Mouse (Mus musculus) kidney, embryonic 14.5 days (tissue): ENCODE measurements around the gene Arhgap30. TPM values are rescaled to one million over a fixed set of nuclear protein-coding genes. Genes with fewer than 3 reads are reported as not detected.
A peak's percentile ranks its signal among the peaks of the same experiment; 100 is the strongest.

Experiments
- ATAC-seq: fragments of 200-750 bp; cut with Nextera tagmentation; 2 replicates; pipeline ENCODE4 v1.8.0; 2017; ENCODE audit warnings: moderate number of reproducible peaks, mild to moderate bottlenecking, moderate TSS enrichment, moderate library complexity; ENCODE audit not compliant: low FRiP score, low TSS enrichment
- H3K27ac ChIP-seq: fragments of 300-500 bp; sonication (generic); 2 replicates; pipeline ENCODE4 v1.5.1; 2014; ENCODE audit warnings: low read depth, mild to moderate bottlenecking, low read length, moderate library complexity, mixed read lengths
- H3K27me3 ChIP-seq: fragments of 300-500 bp; sonication (generic); 2 replicates; pipeline ENCODE4 v1.6.1; 2014; ENCODE audit warnings: mild to moderate bottlenecking, low read length; ENCODE audit not compliant: control insufficient read depth, insufficient read depth
- H3K36me3 ChIP-seq: fragments of 300-500 bp; sonication (generic); 2 replicates; pipeline ENCODE4 v1.6.1; 2014; ENCODE audit warnings: low read length, mixed read lengths; ENCODE audit not compliant: control insufficient read depth, insufficient read depth
- H3K4me1 ChIP-seq: fragments of 300-500 bp; sonication (generic); 2 replicates; pipeline ENCODE4 v1.6.1; 2014; ENCODE audit warnings: low read length, mixed read lengths; ENCODE audit not compliant: control insufficient read depth, insufficient read depth
- H3K4me2 ChIP-seq: fragments of 300-500 bp; sonication (generic); replicated peaks from 2 replicates; pipeline ENCODE4 v1.6.1; 2014; ENCODE audit warnings: low read depth, mild to moderate bottlenecking, low read length
- H3K4me3 ChIP-seq: fragments of 300-500 bp; sonication (generic); 2 replicates; pipeline ENCODE4 v1.5.1; 2014; ENCODE audit warnings: mild to moderate bottlenecking, low read length
- H3K9ac ChIP-seq: fragments of 300-500 bp; sonication (generic); 2 replicates; pipeline ENCODE4 v1.6.1; 2014; ENCODE audit warnings: low read depth, mild to moderate bottlenecking, low read length, moderate library complexity
- H3K9me3 ChIP-seq: fragments of 300-500 bp; sonication (generic); 2 replicates; pipeline ENCODE4 v1.6.1; 2016; ENCODE audit warnings: low read length; ENCODE audit not compliant: control insufficient read depth
- WGBS: fragments of 180-500 bp; shearing (Covaris S2); extraction: QIAGEN DNeasy Blood & Tissue Kit; methylation state at CpG from one replicate; pipeline ENCODE4 v1.1.7; 2014; 5-methylcytosine and 5-hydroxymethylcytosine counted together
- polyA plus RNA-seq: library from polyadenylated mRNA; unstranded; fragments of >200 nt; fragmentation: Nextera tagmentation; extraction: Ambion mirVana; gene quantifications from 2 replicates; pipeline ENCODE4 v1.2.1, GENCODE M21; 2014

The Arhgap30 gene
- polyA plus RNA-seq, 1 experiment from 2014 or later: 0.69 TPM

DNA sequence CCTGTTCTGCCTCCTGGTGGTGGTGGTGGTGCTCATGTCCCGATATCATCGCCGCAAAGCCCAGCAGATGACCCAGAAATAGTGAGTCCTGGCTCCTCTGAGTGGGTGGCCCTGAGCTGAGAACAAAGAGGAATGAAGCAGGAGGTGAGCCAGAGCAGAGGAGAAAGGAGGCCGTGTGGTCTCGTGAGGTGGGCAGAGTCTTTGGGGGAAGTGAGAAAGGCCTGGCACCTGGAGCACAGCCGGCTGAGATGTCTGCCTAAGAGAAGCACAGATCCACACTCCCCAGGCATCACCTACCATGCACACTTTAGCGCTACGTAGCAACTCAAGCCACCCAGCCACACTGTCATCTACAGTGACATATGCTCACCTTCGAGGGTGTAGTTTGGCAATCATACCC is 3.6 kb upstream of the Arhgap30 start:
- Histone ChIP-seq H3K4me2 (no peak overlapping the region), H3K9ac (no peak overlapping the region), H3K27me3 (peaks cover 7% of the 10 kb centered on the region), H3K9me3 (no peaks in the 10 kb centered on the region), H3K36me3 (no peaks in the 10 kb centered on the region), H3K4me3 (no peak overlapping the region), H3K27ac (no peak overlapping the region), H3K4me1 (0 out of 2 replicates have a peak, but pooled peaks cover 1% of the 10 kb centered on the region)
- ATAC-seq: no peak
- WGBS: 72% methylated on average over 9 of the region's 9 CpGs

DNA sequence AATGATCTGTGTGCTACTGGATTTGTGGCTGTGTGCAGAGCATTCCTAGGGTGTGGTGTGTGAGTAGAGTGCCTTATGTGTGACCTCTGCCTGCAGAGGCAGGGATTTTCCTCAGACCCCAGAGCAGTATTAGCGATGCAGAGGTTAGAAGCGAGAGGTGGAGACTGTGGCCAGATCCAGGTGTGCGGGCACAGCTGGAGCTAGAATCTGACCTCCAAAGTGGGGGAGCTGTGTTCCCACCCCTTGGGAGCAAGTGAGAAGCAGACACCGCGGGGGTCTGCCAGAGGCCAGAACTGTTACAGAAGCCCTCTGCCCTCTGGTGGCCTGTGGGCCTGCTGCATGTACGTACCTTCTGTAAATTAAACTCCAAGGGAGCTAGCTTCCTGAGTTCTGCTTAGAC is 1.7 kb upstream of the Arhgap30 start:
- 19% methylated on average over 6 of the region's 6 CpGs for WGBS
- no peaks in the 10 kb centered on the region for H3K36me3 ChIP-seq
- no peak overlapping the region for H3K4me3 ChIP-seq
- no peak overlapping the region for H3K9ac ChIP-seq
- H3K9me3 ChIP-seq: no peaks in the 10 kb centered on the region
- no peaks in the 10 kb centered on the region for H3K4me1 ChIP-seq
- no peaks in the 10 kb centered on the region for H3K27me3 ChIP-seq
- no peak overlapping the region for H3K4me2 ChIP-seq
- ATAC-seq: peak; percentile 63
- H3K27ac ChIP-seq: no peak overlapping the region

DNA sequence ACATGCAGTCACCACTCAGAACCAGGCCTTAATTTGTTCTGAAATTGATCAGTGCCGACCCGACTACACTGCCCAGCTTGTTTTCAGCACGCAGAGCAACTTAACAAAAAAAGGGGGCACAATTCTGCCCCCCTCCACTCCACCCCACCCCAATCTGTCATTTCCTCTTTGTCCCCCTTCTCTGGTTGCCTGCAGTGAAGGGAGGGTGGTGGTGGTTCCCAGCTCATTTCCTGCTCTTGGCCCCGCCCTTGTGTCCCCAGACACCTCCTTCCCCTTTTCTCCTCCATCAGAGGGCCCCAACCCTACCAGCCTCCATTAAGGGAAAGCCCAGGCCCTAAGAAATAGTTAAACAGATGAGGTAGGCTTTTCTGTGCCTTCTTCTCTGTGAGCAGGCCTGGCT is 1.3 kb downstream of the Arhgap30 start:
- Histone ChIP-seq H3K36me3 (no peaks in the 10 kb centered on the region), H3K27ac (no peak overlapping the region), H3K4me3 (no peak overlapping the region), H3K9me3 (no peaks in the 10 kb centered on the region), H3K4me2 (no peak overlapping the region), H3K27me3 (no peaks in the 10 kb centered on the region), H3K4me1 (no peaks in the 10 kb centered on the region), H3K9ac (no peak overlapping the region)
- ATAC-seq: no peak
- WGBS: 80% methylated on average over 4 of the region's 4 CpGs

DNA sequence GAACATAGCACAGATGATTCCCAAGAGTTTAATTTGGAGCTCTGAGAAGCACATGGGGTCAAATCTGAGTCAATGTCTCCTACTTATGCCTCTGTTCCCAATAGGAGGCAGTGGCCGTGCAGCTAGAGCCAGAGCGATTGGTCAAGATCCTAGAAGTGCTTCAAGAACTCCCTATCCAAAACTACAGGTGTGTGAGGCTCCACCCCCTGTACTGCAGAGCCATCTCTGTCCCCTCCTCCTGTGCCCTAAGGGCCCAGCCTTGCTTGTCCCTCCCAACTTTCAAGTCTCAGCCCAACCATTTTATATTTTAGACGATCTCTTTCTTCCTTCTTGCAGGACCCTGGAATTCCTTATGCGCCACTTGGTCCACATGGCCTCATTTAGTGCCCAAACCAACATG is 13.1 kb downstream of the Arhgap30 start:
- Histone ChIP-seq H3K9ac (no peak overlapping the region), H3K27ac (no peak overlapping the region), H3K27me3 (no peaks in the 10 kb centered on the region), H3K4me3 (no peak overlapping the region), H3K36me3 (no peaks in the 10 kb centered on the region), H3K4me2 (no peak overlapping the region), H3K9me3 (no peaks in the 10 kb centered on the region), H3K4me1 (no peaks in the 10 kb centered on the region)
- 82% methylated on average over 4 of the region's 4 CpGs for WGBS
- no peak for ATAC-seq

DNA sequence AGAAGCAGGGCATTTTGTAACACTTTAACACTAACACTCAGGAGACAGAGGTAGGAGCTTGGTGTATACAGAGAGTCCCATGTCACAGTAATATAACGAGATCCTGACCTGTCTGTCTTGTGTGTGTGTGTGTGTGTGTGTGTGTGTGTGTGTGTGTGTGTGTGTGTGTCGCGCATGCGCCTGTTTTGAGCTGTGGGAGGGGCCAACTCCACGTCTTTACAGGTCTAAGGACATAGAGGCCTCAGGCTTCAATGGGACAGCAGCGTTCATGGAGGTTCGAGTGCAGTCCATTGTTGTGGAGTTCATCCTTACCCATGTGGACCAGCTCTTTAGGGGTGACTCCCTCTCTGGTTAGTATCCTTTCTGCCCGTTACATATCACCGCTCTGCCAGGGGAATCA is 14.2 kb downstream of the Arhgap30 start:
- ATAC-seq: no peak
- no peak overlapping the region for H3K27ac ChIP-seq
- H3K9ac ChIP-seq: no peak overlapping the region
- WGBS: 78% methylated on average over 9 of the region's 9 CpGs
- no peaks in the 10 kb centered on the region for H3K27me3 ChIP-seq
- no peak overlapping the region for H3K4me2 ChIP-seq
- H3K4me1 ChIP-seq: no peaks in the 10 kb centered on the region
- H3K36me3 ChIP-seq: no peaks in the 10 kb centered on the region
- no peaks in the 10 kb centered on the region for H3K9me3 ChIP-seq
- H3K4me3 ChIP-seq: no peak overlapping the region

DNA sequence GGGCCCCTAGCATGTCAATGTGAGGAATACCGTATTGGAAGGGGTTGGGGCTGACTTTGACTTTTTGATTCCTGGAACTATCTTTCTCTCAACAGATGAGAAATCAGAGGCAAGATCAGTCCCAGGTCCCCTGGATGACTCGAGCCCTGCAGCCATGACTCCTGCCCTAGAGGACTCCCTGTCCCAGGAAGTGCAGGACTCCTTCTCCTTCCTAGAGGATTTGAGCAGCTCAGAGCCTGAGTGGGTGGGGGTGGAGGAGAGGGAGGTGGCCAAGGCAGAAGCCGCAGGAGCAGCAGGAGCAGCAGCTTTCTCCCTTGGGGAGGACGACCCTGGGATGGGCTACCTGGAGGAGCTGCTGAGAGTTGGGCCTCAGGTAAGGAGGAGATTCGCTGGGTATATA is 18.5 kb downstream of the Arhgap30 start:
- H3K9me3 ChIP-seq: no peaks in the 10 kb centered on the region
- H3K4me3 ChIP-seq: no peak overlapping the region
- no peak for ATAC-seq
- H3K36me3 ChIP-seq: no peaks in the 10 kb centered on the region
- H3K4me2 ChIP-seq: no peak overlapping the region
- no peak overlapping the region for H3K27ac ChIP-seq
- 86% methylated on average over 5 of the region's 5 CpGs for WGBS
- no peaks in the 10 kb centered on the region for H3K4me1 ChIP-seq
- no peak overlapping the region for H3K9ac ChIP-seq
- no peaks in the 10 kb centered on the region for H3K27me3 ChIP-seq

DNA sequence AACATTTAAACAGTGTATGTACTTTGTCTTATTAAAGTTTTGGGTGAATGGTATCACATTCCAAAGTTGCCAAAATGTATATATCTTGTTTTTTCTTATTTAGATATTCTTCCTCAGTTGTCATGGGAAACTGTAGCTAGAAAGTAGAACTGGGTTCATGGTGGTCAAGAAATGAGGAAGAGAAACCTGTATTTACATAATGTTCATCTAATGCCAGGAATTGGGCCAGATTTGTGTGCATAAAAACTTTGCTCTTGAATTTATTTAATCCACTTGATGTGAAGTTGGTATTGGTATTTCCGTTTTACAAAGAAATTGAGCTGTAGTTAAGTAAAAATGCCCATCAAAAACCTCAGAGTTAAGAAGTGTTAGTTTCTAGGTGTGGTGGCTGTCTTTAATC is 21.5 kb downstream of the Arhgap30 start:
- Histone ChIP-seq H3K9ac (no peak overlapping the region), H3K27ac (no peak overlapping the region), H3K4me2 (no peak overlapping the region), H3K4me1 (peaks cover 12% of the 10 kb centered on the region), H3K27me3 (no peaks in the 10 kb centered on the region), H3K9me3 (no peaks in the 10 kb centered on the region), H3K4me3 (no peak overlapping the region), H3K36me3 (peaks cover 3% of the 10 kb centered on the region; the same call in 1 of the 2 replicates)
- ATAC-seq: no peak
- 83% methylated on average over 1 of the region's 1 CpGs for WGBS

DNA sequence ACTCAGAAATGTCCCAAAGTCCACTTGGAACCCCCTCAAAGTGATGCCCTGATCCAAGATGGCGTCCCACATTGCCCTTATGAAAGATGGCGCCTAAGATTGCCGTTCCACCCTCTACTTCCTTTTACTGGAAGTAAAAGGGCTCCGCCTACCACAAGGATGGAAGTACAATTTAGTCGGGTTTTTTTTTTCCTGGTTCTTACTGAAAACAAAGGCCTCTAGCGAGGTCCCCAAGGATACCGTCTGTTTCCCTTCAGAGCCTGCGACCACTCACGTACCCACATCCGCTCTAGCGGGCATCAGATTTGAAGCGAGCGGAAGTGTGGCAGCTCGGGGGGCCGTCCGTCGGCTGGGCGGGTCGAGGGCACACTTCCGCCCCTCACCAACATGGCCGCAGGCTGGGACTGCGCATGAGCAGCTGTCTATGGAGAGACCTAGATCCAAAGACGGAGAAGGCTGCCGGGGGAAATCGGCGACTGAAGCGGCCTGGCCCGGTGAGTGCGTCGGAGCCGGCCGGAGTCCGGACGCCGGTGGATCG is 22.3 kb downstream of the Arhgap30 start, which contains the start of gene Usf1:
Usf1 (plus strand) TSS at position 367 of the 538 bp plus-strand sequence.
- Histone ChIP-seq H3K9me3 (no peaks in the 10 kb centered on the region), H3K9ac (peak within 1 kb of the TSS; percentile 97)

DNA sequence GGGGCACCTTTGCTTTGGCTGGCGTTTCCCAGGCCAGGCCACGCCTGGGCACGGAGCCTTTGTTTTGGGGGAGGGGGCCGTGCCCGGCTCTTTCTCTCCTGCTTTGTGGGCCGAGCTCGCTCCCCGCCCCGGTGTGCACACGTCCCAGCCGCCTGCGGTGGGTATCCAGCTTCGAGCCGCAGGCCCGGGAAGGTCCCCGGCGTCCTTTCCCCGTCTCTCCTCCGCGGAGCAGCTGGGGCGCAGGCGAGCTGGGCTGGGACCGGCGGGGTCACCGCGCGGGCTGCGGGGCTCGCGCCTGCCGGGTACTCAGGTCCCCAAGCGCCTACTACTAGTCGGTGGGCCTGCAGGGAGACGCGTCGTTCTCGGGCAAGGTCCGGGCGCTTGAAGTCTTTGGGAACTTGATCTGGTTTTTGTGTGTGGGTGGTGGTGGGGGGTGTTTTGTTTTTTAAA is 22.8 kb downstream of the Arhgap30 start:
- Histone ChIP-seq H3K27me3 (no peaks in the 10 kb centered on the region), H3K27ac (peak overlapping the region; percentile 65), H3K9me3 (no peaks in the 10 kb centered on the region), H3K4me1 (peaks cover 12% of the 10 kb centered on the region), H3K4me2 (peak overlapping the region; percentile 51), H3K36me3 (peaks cover 16% of the 10 kb centered on the region), H3K4me3 (peak overlapping the region; percentile 95), H3K9ac (peak overlapping the region; percentile 97)
- peak; percentile 78 for ATAC-seq
- WGBS: 0% methylated on average over 33 of the region's 39 CpGs

More for the DNA sequence above, 22.3 kb downstream of the Arhgap30 start, which contains the start of gene Usf1:
- Histone ChIP-seq H3K4me2 (peak within 1 kb of the TSS; percentile 51), H3K27me3 (no peaks in the 10 kb centered on the region), H3K4me1 (peaks cover 12% of the 10 kb centered on the region), H3K4me3 (peak within 1 kb of the TSS; percentile 95), H3K36me3 (peaks cover 11% of the 10 kb centered on the region), H3K27ac (peak within 1 kb of the TSS; percentile 65)
- ATAC-seq: peak; percentile 96
- under 1% methylated on average over 36 of the region's 36 CpGs for WGBS
